Mouse (Mus musculus) kidney, adult 18-20 months (tissue): ENCODE data around the gene Lypd3.
"Not testable (repeated sequence)": the region's sequence is repeated elsewhere in the genome, so short reads cannot be mapped to it uniquely, and the experiment has no call there.

Source experiments
- DNase-seq: peaks from one replicate; pipeline ENCODE4 v3.0.0; 2021

The Lypd3 gene

GRCm38 (mm10) chr7:24664959-24665358, 28.6 kb downstream of the Lypd3 start:
- no peak for DNase-seq

- DNase-seq, result no peak
These were observed 35.6 kb downstream of the Lypd3 start for GRCm38 (mm10) chr7:24671944-24672439.

- DNase-seq, result no peak
These were observed 40.2 kb downstream of the Lypd3 start, which contains the start of gene Tex101 for GRCm38 (mm10) chr7:24676575-24676974. Tex101 (minus strand) TSS chr7:24676675.

- DNase-seq, result not testable (repeated sequence)
These were observed 47.8 kb downstream of the Lypd3 start for GRCm38 (mm10) chr7:24684121-24684520.

GRCm38 (mm10) chr7:24687519-24687918, 51.2 kb downstream of the Lypd3 start:
- DNase-seq, result not testable (repeated sequence)
